ENCODE assay signal across 36 mouse cellular contexts in genomic region chr16:97529241-97529640, GRCm38 (mm10). TPM values are rescaled to one million over a fixed set of nuclear protein-coding genes. Genes with fewer than 3 reads are reported as not detected.
"Had no signal": no experiment of that assay in that cellular context is flagged by ENCODE, and none has a peak within 500 bp of the region (broad histone marks: within the 10 kb centered on the region; RNA-seq: fewer than 3 reads in every experiment).

No protein-coding gene starts in this region.

- H3K36me3 ChIP-seq: heart, embryonic 13.5 days; heart, embryonic 15.5 days; hindbrain, embryonic 10.5 days; hindbrain, embryonic 12.5 days; limb, embryonic 10.5 days; limb, embryonic 12.5 days had no signal

- DNase-seq: forebrain, postnatal 0 days; gastrocnemius, adult 2 months; gastrocnemius, postnatal 10 days; gastrocnemius, postnatal 25 days; heart, adult 2 months; heart, postnatal 14 days; heart, postnatal 36 days; kidney, adult 18-20 months; kidney, adult 8-10 months; kidney, postnatal 10 days; kidney, postnatal 25 days; kidney, postnatal 4 days; liver had no signal

- H3K4me2 ChIP-seq: heart, embryonic 11.5 days; heart, embryonic 13.5 days; heart, embryonic 15.5 days; hindbrain, embryonic 12.5 days; hindbrain, embryonic 14.5 days; limb, embryonic 12.5 days; liver, embryonic 11.5 days had no signal

- H3K27ac ChIP-seq: gastrocnemius, adult 2 months; heart, adult 2 months; heart, embryonic 13.5 days; heart, embryonic 15.5 days; hindbrain, embryonic 10.5 days; hindbrain, embryonic 12.5 days; hindbrain, embryonic 14.5 days; layer of hippocampus, adult 2 months; left cerebral cortex, adult 2 months; limb, embryonic 10.5 days; limb, embryonic 12.5 days had no signal

- H3K9me3 ChIP-seq: heart, embryonic 13.5 days; heart, embryonic 15.5 days; hindbrain, embryonic 10.5 days; hindbrain, embryonic 12.5 days; limb, embryonic 10.5 days; limb, embryonic 12.5 days had no signal

- ATAC-seq: forebrain, postnatal 0 days; hindbrain, embryonic 16.5 days; inflammation-experienced regulatory T-cells, adult 6 months had no signal

- H3K9ac ChIP-seq: forebrain, postnatal 0 days; heart, embryonic 13.5 days; heart, embryonic 15.5 days; hindbrain, embryonic 12.5 days; hindbrain, embryonic 14.5 days; limb, embryonic 12.5 days had no signal

- H3K4me1 ChIP-seq: hindbrain, embryonic 10.5 days; hindbrain, embryonic 12.5 days; limb, embryonic 10.5 days; limb, embryonic 12.5 days had no signal

- H3K4me3 ChIP-seq: gastrocnemius, adult 2 months; heart, adult 2 months; heart, embryonic 13.5 days; heart, embryonic 15.5 days; hindbrain, embryonic 10.5 days; hindbrain, embryonic 12.5 days; layer of hippocampus, adult 2 months; left cerebral cortex, adult 2 months; limb, embryonic 10.5 days; limb, embryonic 12.5 days had no signal

- H3K27me3 ChIP-seq: heart, embryonic 13.5 days; heart, embryonic 15.5 days; hindbrain, embryonic 12.5 days; limb, embryonic 12.5 days had no signal

RNA-seq across cellular contexts. Expression of gene Fam3b, which starts 14.6 kb away (rescaled TPM):
- total RNA-seq: forebrain, postnatal 0 days; gastrocnemius, adult 2 months; gastrocnemius, postnatal 10 days; gastrocnemius, postnatal 25 days; gastrocnemius, postnatal 4 days; granulocyte monocyte progenitor cell, adult 5-6 weeks; heart, adult 2 months; heart, postnatal 14 days; heart, postnatal 36 days; layer of hippocampus, adult 2 months; layer of hippocampus, postnatal 10 days; layer of hippocampus, postnatal 25 days; left cerebral cortex, adult 2 months; left cerebral cortex, postnatal 14 days; left cerebral cortex, postnatal 36 days had no signal
- polyA plus RNA-seq: forebrain, postnatal 0 days; heart, adult 2 months; heart, embryonic 11.5 days; heart, embryonic 13.5 days; heart, embryonic 15.5 days; heart, postnatal 0 days; hindbrain, embryonic 10.5 days; hindbrain, embryonic 12.5 days; hindbrain, embryonic 14.5 days; hindbrain, embryonic 16.5 days; kidney, embryonic 14.5 days; kidney, embryonic 16.5 days; limb, embryonic 10.5 days; limb, embryonic 12.5 days; limb, embryonic 14.5 days; liver, embryonic 11.5 days had no signal
